Mouse (Mus musculus): ENCODE results near the gene 1700023F06Rik.

DNA sequence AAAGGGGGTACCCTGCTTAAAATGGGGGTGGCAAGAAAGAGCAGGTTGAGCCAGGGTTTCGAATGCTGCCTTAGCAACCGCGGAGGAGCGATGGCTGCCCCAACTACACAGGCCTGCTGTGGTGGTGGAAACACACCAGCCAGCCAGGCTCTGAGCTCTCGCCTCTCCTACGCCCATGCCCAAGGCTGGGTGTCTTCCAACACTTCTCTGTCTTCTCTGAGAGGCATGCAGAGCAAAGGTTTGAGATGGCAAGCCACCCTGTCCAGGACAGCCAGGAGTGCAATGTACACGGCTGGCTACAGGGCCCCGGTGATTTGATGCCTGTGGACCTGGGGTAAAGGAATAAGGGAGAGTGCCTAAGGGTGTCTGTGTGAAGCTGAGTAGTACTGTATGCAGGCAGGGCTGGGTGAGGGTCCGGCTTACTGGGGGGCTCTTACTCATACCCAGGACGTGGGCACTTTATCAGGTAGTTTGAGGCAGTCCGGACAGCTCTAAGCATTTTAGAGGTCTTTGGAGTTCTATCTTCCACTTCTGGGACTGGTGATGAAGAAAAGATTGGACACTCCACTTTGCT lies 34.5 kb downstream of the 1700023F06Rik start:
- no peak for TF ChIP-seq POLR2A (IDR thresholded peaks at IDR 0.05; ENCODE audit: borderline replicate concordance, insufficient read depth, low read length)
- TF ChIP-seq CTCF (IDR thresholded peaks at IDR 0.05; ENCODE audit: borderline replicate concordance, insufficient read depth, low read depth, low read length) = no peak
